Mouse (Mus musculus): ENCODE measurements at regions not wholly inside any gene's neighbourhood (a gene's known extent, or its start where the extent isn't known, plus 50 kb on each side); places are given as distances from the start of the nearest gene placed in this dataset.
"Not testable (repeated sequence)": the region's sequence is repeated elsewhere in the genome, so short reads cannot be mapped to it uniquely, and the experiment has no call there.

GRCm38 (mm10) chr4:101366905-101367679 is 52.0 kb upstream of the Ak4 start:
- peak; percentile 85 for DNase-seq (ENCODE audit: low spot score)

- DNase-seq (ENCODE audit: low spot score) = no peak
Measured at GRCm38 (mm10) chr4:101365299-101365698, 53.8 kb upstream of the Ak4 start.

GRCm38 (mm10) chr4:101364716-101365115 is 54.4 kb upstream of the Ak4 start:
- DNase-seq (ENCODE audit: low spot score) = no peak

GRCm38 (mm10) chr4:101363231-101363630 is 55.8 kb upstream of the Ak4 start:
- not testable (repeated sequence) for DNase-seq (ENCODE audit: low spot score)

GRCm38 (mm10) chr4:101361779-101362178 is 57.3 kb upstream of the Ak4 start:
- DNase-seq (ENCODE audit: low spot score) = no peak

GRCm38 (mm10) chr4:101360296-101360695 is 58.8 kb upstream of the Ak4 start:
- no peak for DNase-seq (ENCODE audit: low spot score)

GRCm38 (mm10) chr4:101359119-101359518 is 60.0 kb upstream of the Ak4 start:
- no peak for DNase-seq (ENCODE audit: low spot score)

GRCm38 (mm10) chr4:101358525-101358924 is 60.6 kb upstream of the Ak4 start:
- DNase-seq (ENCODE audit: low spot score) = no peak

- DNase-seq (ENCODE audit: low spot score) = no peak
Measured at GRCm38 (mm10) chr4:101357923-101358322, 61.2 kb upstream of the Ak4 start.

- peak; percentile 60 for DNase-seq (ENCODE audit: low spot score)
Measured at GRCm38 (mm10) chr4:101356954-101357891, 61.9 kb upstream of the Ak4 start.

- peak; percentile 85 for DNase-seq (ENCODE audit: low spot score)
Measured at GRCm38 (mm10) chr4:101356093-101356953, 62.8 kb upstream of the Ak4 start.

GRCm38 (mm10) chr4:101355431-101356092 is 63.5 kb upstream of the Ak4 start:
- DNase-seq (ENCODE audit: low spot score) = peak; percentile 33

GRCm38 (mm10) chr4:101354951-101355350 is 64.1 kb upstream of the Ak4 start:
- DNase-seq (ENCODE audit: low spot score) = peak; percentile 18

- DNase-seq (ENCODE audit: low spot score) = no peak
Measured at GRCm38 (mm10) chr4:101354086-101354855, 64.8 kb upstream of the Ak4 start.

GRCm38 (mm10) chr4:101352178-101352577 is 66.9 kb upstream of the Ak4 start:
- no peak for DNase-seq (ENCODE audit: low spot score)

- no peak for DNase-seq (ENCODE audit: low spot score)
Measured at GRCm38 (mm10) chr4:101351716-101352115, 67.4 kb upstream of the Ak4 start.

- no peak for DNase-seq (ENCODE audit: low spot score)
Measured at GRCm38 (mm10) chr4:101350656-101351055, 68.4 kb upstream of the Ak4 start.

GRCm38 (mm10) chr4:101350222-101350621 is 68.9 kb upstream of the Ak4 start:
- DNase-seq (ENCODE audit: low spot score) = no peak

GRCm38 (mm10) chr4:101349413-101349812 is 69.7 kb upstream of the Ak4 start:
- DNase-seq (ENCODE audit: low spot score) = peak; percentile 79

- no peak for DNase-seq (ENCODE audit: low spot score)
Measured at GRCm38 (mm10) chr4:101347309-101347708, 71.8 kb upstream of the Ak4 start.

All from embryo, embryonic 10.5 days (tissue).